Mouse (Mus musculus) duodenum, adult 2 months (tissue): ENCODE results near the gene 6030452D12Rik. TPM values are rescaled to one million over a fixed set of nuclear protein-coding genes. Genes with fewer than 3 reads are reported as not detected.

ENCODE experiments used
- polyA plus RNA-seq: library from polyadenylated mRNA; depleted of rRNA; stranded (reverse); fragments of >200 nt; gene quantifications from 2 replicates; pipeline ENCODE4 v1.2.3, GENCODE M21; 2012; ENCODE audit warnings: low replicate concordance; rRNA removed

6030452D12Rik gene
- polyA plus RNA-seq = not detected in 2 replicates

DNA sequence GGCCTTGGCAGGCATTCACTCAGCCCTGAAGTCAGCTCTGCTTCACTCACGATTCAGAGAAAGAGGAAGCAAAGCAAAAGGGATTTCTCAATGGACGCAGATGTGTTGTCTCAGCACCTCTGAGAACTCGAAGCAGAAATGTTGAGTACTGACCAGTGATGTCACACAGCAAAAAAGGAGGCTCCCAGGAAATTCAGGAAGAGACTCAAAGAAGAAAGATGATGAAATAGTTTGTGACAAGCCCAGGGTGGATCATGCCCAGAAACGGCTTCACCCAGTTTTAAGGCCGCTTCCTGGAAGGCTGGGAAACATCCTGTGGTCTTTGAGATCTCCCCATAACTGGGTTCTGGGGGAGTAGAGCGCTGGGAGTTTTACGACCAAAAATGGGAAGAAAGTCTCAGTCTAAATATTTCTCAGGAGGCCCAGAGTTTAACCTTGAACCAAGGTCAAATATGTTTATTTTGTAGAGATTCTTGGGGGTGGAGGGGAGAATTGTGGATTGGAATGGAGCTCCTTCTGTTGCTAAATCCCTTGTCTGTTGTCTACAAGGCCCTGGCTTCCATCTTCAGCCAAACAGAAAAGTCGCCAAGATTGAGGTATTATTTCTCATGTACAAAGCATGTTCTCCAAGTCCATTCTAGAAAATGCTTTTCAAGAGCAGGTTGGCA is at the start of gene 6030452D12Rik:
Gene 6030452D12Rik (plus strand): TSS at position 505 of the 668 bp plus-strand sequence.

DNA sequence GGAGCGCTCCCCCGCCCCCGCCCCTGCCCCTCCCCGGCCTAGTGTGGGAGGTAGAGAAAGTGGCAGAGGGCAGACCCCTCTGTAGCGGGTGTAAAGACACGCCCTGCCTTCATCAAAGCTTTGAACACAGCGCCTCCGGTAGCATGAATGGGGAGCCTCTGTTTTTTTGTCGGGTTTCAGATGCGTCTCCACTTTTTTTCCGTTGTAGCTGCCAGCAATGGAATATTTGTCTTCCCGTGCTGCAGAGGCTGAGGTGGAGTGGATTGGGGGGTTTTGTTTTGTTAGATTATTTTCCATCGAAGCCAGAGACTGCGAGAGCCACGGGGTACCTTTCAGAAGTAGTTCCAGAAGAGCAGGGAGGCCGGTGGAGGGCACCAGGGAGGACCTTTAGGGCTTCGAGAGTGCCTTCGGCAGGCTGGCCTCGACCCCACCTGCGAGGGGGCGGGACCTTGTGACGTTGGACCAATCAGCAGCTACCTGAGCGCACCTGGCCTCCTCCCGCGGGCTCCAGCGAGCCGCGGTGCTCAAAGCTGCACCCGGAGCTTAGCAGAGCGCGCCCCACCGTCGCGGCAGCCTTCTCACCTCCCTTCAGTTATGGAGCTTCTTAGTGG is 10.1 kb downstream of the 6030452D12Rik start, which contains the start of gene Cdh3:
Gene Cdh3 (plus strand): TSS at position 527 of the 611 bp plus-strand sequence.

Other genes with a start within 250 kb of the 6030452D12Rik start
- 44.2 and 53.9 TPM in 2 replicates for gene Smpd3, start 162.5 kb upstream of the 6030452D12Rik start, polyA plus RNA-seq
- 0.32 and 0.71 TPM in 2 replicates for gene Zfp90, start 85.2 kb upstream of the 6030452D12Rik start, polyA plus RNA-seq
- gene Cdh3, start 10.4 kb downstream of the 6030452D12Rik start, polyA plus RNA-seq = 0.48 and 0.49 TPM in 2 replicates
- gene Gm10073, start 72.9 kb downstream of the 6030452D12Rik start, polyA plus RNA-seq = 22.3 and 42.9 TPM in 2 replicates
- 129 and 137 TPM in 2 replicates for gene Cdh1, start 102.8 kb downstream of the 6030452D12Rik start, polyA plus RNA-seq
- gene Tango6, start 182.5 kb downstream of the 6030452D12Rik start, polyA plus RNA-seq = 1.4 and 2.3 TPM in 2 replicates